Mouse (Mus musculus) right cerebral cortex, postnatal 10 days (tissue): ENCODE results near the gene C1galt1.

Source experiments
- DNase-seq, 2 experiments: peaks; one replicate each; pipeline ENCODE4 v3.0.0; 2021; ENCODE audit warnings: low spot score in 2 of 2

C1galt1 gene

DNA sequence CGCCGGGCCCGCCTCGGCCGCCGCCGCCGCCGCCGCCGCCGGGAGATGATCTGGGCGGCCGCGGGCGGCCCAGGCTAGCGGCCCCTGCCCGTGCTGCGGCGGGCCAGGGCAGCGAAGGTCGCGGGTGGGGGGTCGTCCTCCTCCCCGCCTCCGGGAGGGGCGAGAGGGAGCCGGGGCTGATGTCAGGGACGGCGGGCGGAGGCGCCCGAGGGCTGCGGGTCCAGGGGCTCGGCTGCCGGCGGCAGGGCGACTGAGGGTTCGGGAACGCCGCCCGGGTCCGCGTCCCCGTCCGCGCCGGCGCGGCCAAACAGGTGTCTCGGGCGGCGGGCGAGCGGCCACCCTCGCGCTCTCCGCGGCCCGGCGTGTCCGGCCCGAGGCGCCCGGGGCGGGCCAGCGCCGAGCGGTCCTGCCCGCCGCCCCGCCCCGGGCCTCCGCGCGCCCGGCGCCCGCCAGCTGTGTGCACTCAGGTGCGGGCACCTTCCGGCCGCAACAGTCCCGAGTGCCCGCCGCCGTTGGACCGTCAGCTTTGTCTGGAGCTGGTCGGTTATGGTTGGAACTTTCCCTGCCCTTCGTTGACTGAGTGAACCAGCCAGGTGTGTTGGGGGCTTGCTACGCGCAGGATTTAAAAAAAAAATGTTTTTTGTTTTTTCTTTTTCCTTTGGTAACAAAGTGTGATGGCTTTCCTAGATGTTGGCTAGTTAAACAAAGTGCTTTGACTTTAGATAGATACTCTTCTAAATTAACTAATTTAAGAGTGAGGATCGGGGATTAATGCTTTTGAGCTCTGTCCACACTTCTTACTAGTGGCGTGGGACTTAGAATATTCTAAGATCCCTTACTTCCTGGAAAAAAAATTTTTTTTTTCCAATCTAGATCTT, at the start of gene C1galt1:
Gene C1galt1 (plus strand): TSS at position 41 of the 878 bp plus-strand sequence.
- peak in 1 of 2 experiments; percentile 42 for DNase-seq

DNA sequence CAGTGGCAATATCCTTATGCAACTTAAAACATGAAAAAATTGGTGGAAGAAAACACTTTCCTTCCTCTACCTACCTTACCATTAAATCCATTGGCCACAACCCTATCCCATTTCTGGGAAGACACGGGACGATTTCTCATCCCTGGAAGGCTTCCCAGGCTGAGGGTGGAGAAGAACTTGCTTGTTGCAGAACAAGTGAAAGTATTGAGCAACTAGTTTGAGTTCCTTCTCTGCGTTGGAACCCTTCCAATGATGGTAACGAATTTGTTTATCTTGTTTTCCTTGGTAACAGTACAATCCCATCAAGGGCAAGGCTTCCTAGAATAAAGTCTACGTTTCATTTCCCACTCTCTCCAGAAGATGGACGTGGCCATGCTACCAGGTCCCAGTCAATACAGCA, 44.7 kb upstream of the C1galt1 start:
- no peak for DNase-seq

- no peak for DNase-seq
These were observed 40.7 kb upstream of the C1galt1 start for GRCm38 (mm10) chr6:7803765-7804542.

GRCm38 (mm10) chr6:7814146-7814545, 30.5 kb upstream of the C1galt1 start:
- DNase-seq, result no peak

GRCm38 (mm10) chr6:7816233-7816632, 28.4 kb upstream of the C1galt1 start:
- no peak for DNase-seq

- DNase-seq, result no peak
These were observed 22.0 kb upstream of the C1galt1 start for GRCm38 (mm10) chr6:7822688-7823087.

DNA sequence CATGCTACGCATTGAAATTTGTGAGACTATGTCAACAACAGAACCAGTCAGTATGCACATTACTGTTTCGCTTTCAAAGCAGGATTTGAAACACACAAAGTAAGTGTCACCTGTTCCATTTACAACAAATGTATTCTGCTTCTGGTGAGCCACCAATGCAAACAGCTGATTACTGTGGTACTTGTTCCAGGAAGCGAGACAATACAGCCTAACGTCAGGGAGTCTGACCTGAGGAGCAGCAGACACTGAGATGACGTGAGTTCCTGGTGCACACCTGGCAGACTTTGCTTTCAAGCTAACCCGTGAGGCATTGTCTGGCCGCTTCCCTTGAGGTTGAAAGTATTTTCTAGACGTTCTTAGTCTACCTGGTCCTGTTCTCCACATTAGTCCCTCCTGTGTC, 13.8 kb upstream of the C1galt1 start:
- no peak for DNase-seq

DNA sequence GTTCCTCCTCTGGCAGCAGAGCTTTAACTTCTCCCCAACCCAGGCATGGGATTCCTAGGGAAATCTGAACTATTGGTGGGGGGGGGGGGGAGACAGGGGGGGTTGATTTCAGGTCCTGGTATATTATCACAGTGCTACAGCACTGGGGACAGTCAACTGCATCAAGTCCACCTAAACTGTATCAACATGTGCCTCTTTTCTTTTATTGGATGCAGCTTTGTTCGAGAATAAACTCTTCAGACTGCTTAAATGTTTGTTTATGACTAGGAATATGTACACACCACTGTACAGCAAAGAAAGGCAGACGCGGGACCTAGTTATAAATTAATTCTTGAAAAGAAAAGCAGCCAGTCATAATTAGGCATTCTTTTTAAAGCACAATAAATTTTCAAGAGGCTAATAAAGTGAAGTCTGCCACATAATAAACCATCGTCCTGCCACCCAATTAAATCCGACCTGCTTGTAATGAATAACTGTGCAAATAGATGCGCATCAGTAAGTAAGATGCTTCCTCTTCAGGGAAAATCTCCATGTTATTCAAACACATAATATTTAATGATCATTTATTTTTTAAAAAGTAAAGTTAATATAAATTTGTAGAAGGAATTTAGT, 12.0 kb upstream of the C1galt1 start:
- DNase-seq, result no peak

GRCm38 (mm10) chr6:7843726-7844411, 773 bp upstream of the C1galt1 start:
- DNase-seq, result no peak

- DNase-seq, result peak; percentile 97
These were observed 235 bp upstream of the C1galt1 start for GRCm38 (mm10) chr6:7844412-7844801.

DNA sequence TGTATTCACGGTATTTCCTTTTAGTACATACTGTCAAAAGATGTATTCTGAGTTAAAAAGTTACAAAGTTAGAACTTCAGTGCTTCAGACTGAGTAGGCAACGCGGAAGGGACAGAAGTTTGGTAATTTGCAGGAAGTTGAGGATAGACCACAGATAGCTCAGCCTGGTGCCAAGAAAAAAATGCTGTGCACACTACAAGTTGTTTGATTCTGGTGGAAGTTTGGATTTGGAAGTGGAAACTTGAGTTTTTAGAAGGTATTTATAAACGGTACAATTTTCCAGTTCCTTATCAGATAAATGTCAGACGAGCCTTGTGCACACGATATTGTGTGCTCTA, 1.0 kb downstream of the C1galt1 start:
- no peak for DNase-seq

- no peak for DNase-seq
These were observed 2.2 kb downstream of the C1galt1 start for GRCm38 (mm10) chr6:7846726-7847439.

DNA sequence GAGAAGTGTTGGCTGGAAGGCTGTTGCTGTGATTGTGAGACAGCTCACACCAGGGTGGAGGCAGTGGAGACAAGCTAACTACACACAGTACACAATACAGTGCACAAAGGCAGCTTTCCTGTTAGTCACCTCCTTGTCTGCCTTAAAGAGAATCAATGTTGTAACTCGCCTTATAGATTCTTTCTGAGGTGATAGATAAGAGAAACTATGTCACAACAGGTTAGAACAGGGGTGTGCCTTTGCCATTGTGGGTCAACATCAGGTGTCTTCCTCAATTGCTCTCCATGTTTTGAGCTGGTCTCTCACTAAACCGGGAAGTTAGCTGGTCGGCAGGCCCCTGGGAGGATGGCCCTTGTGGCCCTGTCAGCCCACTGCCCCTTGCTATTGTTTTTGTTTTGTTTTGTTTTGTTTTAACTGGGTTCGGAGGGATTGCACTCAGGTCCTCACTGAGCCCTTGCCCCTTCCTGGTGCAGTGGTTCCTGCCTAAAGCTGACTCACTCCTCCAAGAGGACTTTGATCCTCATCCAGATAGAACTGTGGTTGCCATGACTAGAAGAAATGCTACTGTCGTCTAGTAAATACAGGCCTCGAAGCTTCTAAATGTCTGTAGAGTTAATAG, 3.4 kb downstream of the C1galt1 start:
- no peak for DNase-seq

- DNase-seq, result no peak
These were observed 4.1 kb downstream of the C1galt1 start for GRCm38 (mm10) chr6:7848714-7849113.

GRCm38 (mm10) chr6:7851036-7851435, 6.4 kb downstream of the C1galt1 start:
- no peak for DNase-seq

- DNase-seq, result no peak
These were observed 8.3 kb downstream of the C1galt1 start for GRCm38 (mm10) chr6:7852919-7853318.

GRCm38 (mm10) chr6:7853461-7853860, 8.8 kb downstream of the C1galt1 start:
- no peak for DNase-seq

- no peak for DNase-seq
These were observed 12.1 kb downstream of the C1galt1 start for GRCm38 (mm10) chr6:7856682-7857290.

GRCm38 (mm10) chr6:7857356-7858247, 13.0 kb downstream of the C1galt1 start:
- DNase-seq, result no peak
